In the genomic region with DNA sequence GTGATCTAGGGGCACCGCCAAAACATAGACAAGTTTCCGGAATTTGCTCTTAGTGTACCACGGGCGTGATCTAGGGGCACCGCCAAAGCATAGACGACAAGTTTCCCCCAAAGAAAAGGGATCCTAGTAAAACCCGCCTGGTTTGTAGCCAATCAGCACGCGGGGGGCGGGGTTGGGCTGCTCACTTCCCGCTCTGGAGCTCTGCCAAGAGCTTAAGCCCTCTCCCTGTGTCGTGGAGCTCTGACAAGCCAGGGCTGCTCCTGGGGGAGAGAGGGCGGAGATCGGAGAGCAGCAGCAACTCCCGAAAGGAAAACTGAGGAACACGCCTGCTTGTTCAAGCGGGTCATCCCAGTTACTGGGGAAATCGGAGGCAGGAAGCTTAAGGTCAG, we compare ENCODE assay signal across 8 mouse cellular contexts. TPM values are rescaled to one million over a fixed set of nuclear protein-coding genes. Genes with fewer than 3 reads are reported as not detected.
DNase-seq lines count a peak whose midpoint lies in the region; ATAC-seq and TF ChIP-seq lines count a peak whose summit lies in the region.

No protein-coding gene starts in this region.

- peak overlapping the region; percentile 79 for H3K4me2 ChIP-seq in heart, embryonic 13.5 days
- peak overlapping the region; percentile 61 for H3K4me2 ChIP-seq in kidney, postnatal 0 days (ENCODE audit: low read length)
- peak overlapping the region; percentile 76 for H3K4me2 ChIP-seq in liver, embryonic 14.5 days (ENCODE audit: low read depth)
- peak overlapping the region; percentile 64 for H3K4me2 ChIP-seq in stomach, embryonic 15.5 days

- peaks cover 5% of the 10 kb centered on the region; the same call in 1 of the 2 replicates for H3K36me3 ChIP-seq in heart, embryonic 13.5 days
- no peaks in the 10 kb centered on the region for H3K36me3 ChIP-seq in kidney, postnatal 0 days (ENCODE audit: insufficient read depth, low read length)
- H3K36me3 ChIP-seq in liver, embryonic 14.5 days (replicated peaks; ENCODE audit: control insufficient read depth, insufficient read depth, low read depth), result no peaks in the 10 kb centered on the region
- no peaks in the 10 kb centered on the region for H3K36me3 ChIP-seq in stomach, embryonic 15.5 days

- TF ChIP-seq POLR2A in bone marrow, adult 2 months (IDR thresholded peaks at IDR 0.05; ENCODE audit: borderline replicate concordance, control insufficient read depth, low read depth, low read length), result peak; percentile 77
- peak; percentile 77 for TF ChIP-seq POLR2A in embryonic fibroblast, embryonic 13.5 days (IDR thresholded peaks at IDR 0.05; ENCODE audit: low read depth, low read length)

- DNase-seq in B cell, adult 2 months, result peak; percentile 74 to 77
- peak; percentile 98 for DNase-seq in kidney, postnatal 0 days (ENCODE audit: low spot score)
- peak; percentile 82 to 91 (median 86) for DNase-seq in liver, embryonic 14.5 days (ENCODE audit: low read depth in 3 of 3, low spot score in 3 of 3)
- peak; percentile 90 for DNase-seq in neural tube, embryonic 10.5 days (ENCODE audit: extremely low spot score, low spot score)

- no peak for TF ChIP-seq CTCF in bone marrow, adult 2 months (IDR thresholded peaks at IDR 0.05; ENCODE audit: control insufficient read depth, insufficient read depth, low read length)
- TF ChIP-seq CTCF in embryonic fibroblast, embryonic 13.5 days (IDR thresholded peaks at IDR 0.05; ENCODE audit: borderline replicate concordance, insufficient read depth, low read length), result no peak
- no peak for TF ChIP-seq CTCF in kidney, postnatal 0 days (IDR thresholded peaks at IDR 0.05; ENCODE audit: low read depth)
- no peak for TF ChIP-seq CTCF in liver, embryonic 14.5 days (IDR thresholded peaks at IDR 0.05; ENCODE audit: low read depth)

- H3K27me3 ChIP-seq in heart, embryonic 13.5 days (replicated peaks), result no peaks in the 10 kb centered on the region
- H3K27me3 ChIP-seq in kidney, postnatal 0 days (ENCODE audit: insufficient read depth, low read length), result no peaks in the 10 kb centered on the region
- no peaks in the 10 kb centered on the region for H3K27me3 ChIP-seq in liver, embryonic 14.5 days (ENCODE audit: control insufficient read depth, insufficient read depth, low read length)
- no peaks in the 10 kb centered on the region for H3K27me3 ChIP-seq in stomach, embryonic 15.5 days (replicated peaks)

- no peaks in the 10 kb centered on the region for H3K9me3 ChIP-seq in heart, embryonic 13.5 days
- no peaks in the 10 kb centered on the region for H3K9me3 ChIP-seq in kidney, postnatal 0 days (replicated peaks; ENCODE audit: low read length)
- no peaks in the 10 kb centered on the region for H3K9me3 ChIP-seq in liver, embryonic 14.5 days (ENCODE audit: control insufficient read depth, low read length)
- no peaks in the 10 kb centered on the region for H3K9me3 ChIP-seq in stomach, embryonic 15.5 days

- peak overlapping the region; percentile 81 for H3K4me3 ChIP-seq in bone marrow, adult 2 months (replicated peaks; ENCODE audit: control insufficient read depth, low read depth, low read length)
- peak overlapping the region; percentile 4; the same call in 1 of the 2 replicates for H3K4me3 ChIP-seq in embryonic fibroblast, embryonic 13.5 days (ENCODE audit: insufficient read depth, low read length)
- H3K4me3 ChIP-seq in heart, embryonic 13.5 days, result peak overlapping the region; percentile 50
- H3K4me3 ChIP-seq in kidney, postnatal 0 days (replicated peaks; ENCODE audit: low read depth, low read length), result peak overlapping the region; percentile 30
- H3K4me3 ChIP-seq in liver, embryonic 14.5 days (ENCODE audit: insufficient read depth in 1 of 2, low read depth in 2 of 2, low read length in 2 of 2), result peak overlapping the region; percentile 55 to 72
- H3K4me3 ChIP-seq in stomach, embryonic 15.5 days (replicated peaks), result peak overlapping the region; percentile 30

- no peak for TF ChIP-seq EP300 in liver, embryonic 14.5 days (IDR thresholded peaks at IDR 0.05; ENCODE audit: low read depth)

- ATAC-seq in heart, embryonic 13.5 days (ENCODE audit: extremely low read depth, insufficient number of reproducible peaks, low FRiP score, low TSS enrichment), result no peak; the same call in 1 of the 2 replicates
- ATAC-seq in kidney, postnatal 0 days (replicated peaks; ENCODE audit: low FRiP score, low read depth), result peak; percentile 16; the same call in 1 of the 2 replicates
- peak; percentile 36 for ATAC-seq in liver, embryonic 14.5 days (ENCODE audit: insufficient read depth)
- ATAC-seq in stomach, embryonic 15.5 days (ENCODE audit: insufficient read depth, low FRiP score, low read depth), result peak; percentile 53

- H3K9ac ChIP-seq in heart, embryonic 13.5 days, result peak overlapping the region; percentile 84
- peak overlapping the region; percentile 59 for H3K9ac ChIP-seq in kidney, postnatal 0 days (ENCODE audit: low read depth, low read length)
- peak overlapping the region; percentile 73 for H3K9ac ChIP-seq in liver, embryonic 14.5 days (replicated peaks)
- H3K9ac ChIP-seq in stomach, embryonic 15.5 days, result peak overlapping the region; percentile 20; the same call in 1 of the 2 replicates

- 1% methylated on average over 18 of the region's 18 CpGs for WGBS in bone marrow, adult 2 months
- WGBS in heart, embryonic 13.5 days, result 1% methylated on average over 18 of the region's 18 CpGs
- 1% methylated on average over 18 of the region's 18 CpGs for WGBS in kidney, postnatal 0 days
- WGBS in liver, embryonic 14.5 days (ENCODE audit: insufficient replicate concordance), result under 1% methylated on average over 18 of the region's 18 CpGs
- under 1% methylated on average over 18 of the region's 18 CpGs for WGBS in stomach, embryonic 15.5 days

- peak overlapping the region; percentile 71 for H3K27ac ChIP-seq in bone marrow, adult 2 months (ENCODE audit: control insufficient read depth, insufficient read depth, low read depth, low read length, poor library complexity)
- H3K27ac ChIP-seq in embryonic fibroblast, embryonic 13.5 days (ENCODE audit: insufficient read depth, low read length), result peak overlapping the region; percentile 8
- H3K27ac ChIP-seq in heart, embryonic 13.5 days (replicated peaks), result peak overlapping the region; percentile 90
- peak overlapping the region; percentile 85 for H3K27ac ChIP-seq in kidney, postnatal 0 days
- H3K27ac ChIP-seq in liver, embryonic 14.5 days, result peak overlapping the region; percentile 77
- peak overlapping the region; percentile 92 for H3K27ac ChIP-seq in stomach, embryonic 15.5 days

- H3K4me1 ChIP-seq in bone marrow, adult 2 months (ENCODE audit: control insufficient read depth, insufficient read depth, low read length), result peaks cover 3% of the 10 kb centered on the region; the same call in 1 of the 2 replicates
- peaks cover 2% of the 10 kb centered on the region; the same call in 1 of the 2 replicates for H3K4me1 ChIP-seq in embryonic fibroblast, embryonic 13.5 days (ENCODE audit: control insufficient read depth, insufficient read depth, low read length)
- peaks cover 45% of the 10 kb centered on the region for H3K4me1 ChIP-seq in heart, embryonic 13.5 days
- H3K4me1 ChIP-seq in kidney, postnatal 0 days (replicated peaks; ENCODE audit: insufficient read depth, low read length), result peaks cover 22% of the 10 kb centered on the region
- H3K4me1 ChIP-seq in liver, embryonic 14.5 days (replicated peaks; ENCODE audit: control insufficient read depth in 2 of 2, insufficient read depth in 2 of 2, low read length in 1 of 2), result peaks cover 27 to 31% of the 10 kb centered on the region in 2 experiments
- H3K4me1 ChIP-seq in stomach, embryonic 15.5 days, result peaks cover 34% of the 10 kb centered on the region

RNA-seq across cellular contexts. Expression of gene Banp, which starts 1.8 kb away (rescaled TPM):
- 13.3 and 30.1 TPM in 2 replicates for polyA plus RNA-seq in bone marrow, adult 2 months (2011; ENCODE audit: insufficient read depth, insufficient read length, low replicate concordance, missing spikeins)
- 32.1 and 38.9 TPM in 2 replicates for polyA plus RNA-seq in embryonic fibroblast, embryonic 13.5 days (2011; ENCODE audit: insufficient read length, low read depth, missing spikeins)
- polyA plus RNA-seq in heart, embryonic 13.5 days (2015; fragmentation: Nextera tagmentation; extraction: Ambion mirVana), result 23.1 and 30.4 TPM in 2 replicates
- 23.1 and 24.6 TPM in 2 replicates for polyA plus RNA-seq in kidney, postnatal 0 days (2015; fragmentation: Nextera tagmentation; extraction: Ambion mirVana)
- 20.8 and 23.0 TPM in 2 replicates for polyA plus RNA-seq in liver, embryonic 14.5 days (2012; rRNA removed)
- 12.0 and 13.6 TPM in 2 replicates for polyA plus RNA-seq in liver, embryonic 14.5 days (2014; fragmentation: Nextera tagmentation; extraction: Ambion mirVana)
- 35.6 and 36.3 TPM in 2 replicates for polyA plus RNA-seq in stomach, embryonic 15.5 days (2015; fragmentation: Nextera tagmentation; extraction: Ambion mirVana)

RNA-seq across cellular contexts. Expression of gene Car5a, which starts 3.0 kb away (rescaled TPM):
- 9.4 and 19.9 TPM in 2 replicates for polyA plus RNA-seq in bone marrow, adult 2 months (2011; ENCODE audit: insufficient read depth, insufficient read length, low replicate concordance, missing spikeins)
- 0.53 and 3.5 TPM in 2 replicates for polyA plus RNA-seq in embryonic fibroblast, embryonic 13.5 days (2011; ENCODE audit: insufficient read length, low read depth, missing spikeins)
- 0.12 and 0.31 TPM in 2 replicates for polyA plus RNA-seq in heart, embryonic 13.5 days (2015; fragmentation: Nextera tagmentation; extraction: Ambion mirVana)
- polyA plus RNA-seq in kidney, postnatal 0 days (2015; fragmentation: Nextera tagmentation; extraction: Ambion mirVana), result 0.12 and 0.23 TPM in 2 replicates
- polyA plus RNA-seq in liver, embryonic 14.5 days (2012; rRNA removed), result 0.87 and 1.1 TPM in 2 replicates
- polyA plus RNA-seq in liver, embryonic 14.5 days (2014; fragmentation: Nextera tagmentation; extraction: Ambion mirVana), result 1.3 and 1.4 TPM in 2 replicates
- polyA plus RNA-seq in stomach, embryonic 15.5 days (2015; fragmentation: Nextera tagmentation; extraction: Ambion mirVana), result 0.21 and 0.22 TPM in 2 replicates

RNA-seq across cellular contexts. Expression of gene Slc7a5, which starts 40.3 kb away (rescaled TPM):
- 66.4 and 81.9 TPM in 2 replicates for polyA plus RNA-seq in bone marrow, adult 2 months (2011; ENCODE audit: insufficient read depth, insufficient read length, low replicate concordance, missing spikeins)
- polyA plus RNA-seq in embryonic fibroblast, embryonic 13.5 days (2011; ENCODE audit: insufficient read length, low read depth, missing spikeins), result 125 and 185 TPM in 2 replicates
- polyA plus RNA-seq in heart, embryonic 13.5 days (2015; fragmentation: Nextera tagmentation; extraction: Ambion mirVana), result 16.1 and 17.3 TPM in 2 replicates
- polyA plus RNA-seq in kidney, postnatal 0 days (2015; fragmentation: Nextera tagmentation; extraction: Ambion mirVana), result 9.2 and 10.2 TPM in 2 replicates
- 40.0 and 40.9 TPM in 2 replicates for polyA plus RNA-seq in liver, embryonic 14.5 days (2012; rRNA removed)
- 36.7 and 40.7 TPM in 2 replicates for polyA plus RNA-seq in liver, embryonic 14.5 days (2014; fragmentation: Nextera tagmentation; extraction: Ambion mirVana)
- 22.7 and 26.6 TPM in 2 replicates for polyA plus RNA-seq in stomach, embryonic 15.5 days (2015; fragmentation: Nextera tagmentation; extraction: Ambion mirVana)

Comparison
In these comparisons a context has a peak if more than half of its experiments do, and no peak if none do; other contexts are left out.
1. H3K27ac ChIP-seq: peak in every context shown above with its lines; median percentile 92 in stomach, embryonic 15.5 days; 90 in heart, embryonic 13.5 days; 85 in kidney, postnatal 0 days; 77 in liver, embryonic 14.5 days; 71 in bone marrow, adult 2 months; 8 in embryonic fibroblast, embryonic 13.5 days.
2. H3K4me3 ChIP-seq: peak in every context shown above with its lines; median percentile 81 in bone marrow, adult 2 months; 64 in liver, embryonic 14.5 days; 50 in heart, embryonic 13.5 days; 30 in kidney, postnatal 0 days; 30 in stomach, embryonic 15.5 days; 4 in embryonic fibroblast, embryonic 13.5 days.
3. H3K9ac ChIP-seq: peak in every context shown above with its lines; median percentile 84 in heart, embryonic 13.5 days; 73 in liver, embryonic 14.5 days; 59 in kidney, postnatal 0 days; 20 in stomach, embryonic 15.5 days.